Mouse (Mus musculus): Measurements from ENCODE around the gene Spink2.

DNA sequence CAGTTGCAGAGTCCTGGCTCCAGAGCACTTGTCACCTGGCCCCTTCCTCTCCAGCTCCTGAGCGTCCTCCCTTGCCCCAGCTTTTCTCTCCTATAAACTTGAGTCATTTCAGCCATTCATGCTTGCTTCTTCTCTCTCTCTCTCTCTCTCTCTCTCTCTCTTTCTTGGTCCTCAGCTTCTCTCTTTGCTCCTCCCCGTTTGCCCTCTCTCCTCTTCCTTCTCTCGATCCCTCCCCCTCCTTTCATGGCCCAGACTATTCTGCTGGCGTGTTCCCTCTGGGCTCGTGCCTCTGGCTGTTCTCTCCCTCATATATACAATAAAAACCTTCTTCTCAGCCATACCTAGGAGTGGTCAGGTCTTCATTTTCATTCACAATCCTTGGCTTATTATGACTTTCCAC is 40.4 kb upstream of the Spink2 start:
- TF ChIP-seq CTCF (IDR thresholded peaks at IDR 0.05; ENCODE audit: low read depth) (no peak), EP300 (optimal IDR thresholded peaks at IDR 0.05) (no peak)
